Mouse (Mus musculus): ENCODE data around the gene Tacc2.

The Tacc2 gene

DNA sequence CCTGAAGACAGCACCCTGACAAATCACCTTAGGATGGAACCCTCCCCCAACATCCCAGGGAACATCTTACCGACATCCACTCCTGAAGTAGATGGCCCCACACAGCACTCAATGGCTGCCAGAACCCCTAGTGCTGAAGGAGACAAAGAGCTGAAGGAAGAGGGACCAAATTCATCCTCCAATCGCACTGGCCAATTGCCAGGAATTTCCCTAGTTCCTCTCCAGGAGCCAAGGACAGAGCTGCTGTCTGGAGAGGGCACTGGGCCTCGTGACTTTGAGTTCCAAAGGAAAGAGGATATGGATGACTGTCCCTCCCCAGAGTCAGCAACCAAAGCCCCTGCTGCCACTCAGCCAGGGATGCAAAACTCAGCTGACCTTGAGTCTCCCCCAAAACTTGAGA, 44.7 kb downstream of the Tacc2 start:
- peak; percentile 39 to 45 for DNase-seq

DNA sequence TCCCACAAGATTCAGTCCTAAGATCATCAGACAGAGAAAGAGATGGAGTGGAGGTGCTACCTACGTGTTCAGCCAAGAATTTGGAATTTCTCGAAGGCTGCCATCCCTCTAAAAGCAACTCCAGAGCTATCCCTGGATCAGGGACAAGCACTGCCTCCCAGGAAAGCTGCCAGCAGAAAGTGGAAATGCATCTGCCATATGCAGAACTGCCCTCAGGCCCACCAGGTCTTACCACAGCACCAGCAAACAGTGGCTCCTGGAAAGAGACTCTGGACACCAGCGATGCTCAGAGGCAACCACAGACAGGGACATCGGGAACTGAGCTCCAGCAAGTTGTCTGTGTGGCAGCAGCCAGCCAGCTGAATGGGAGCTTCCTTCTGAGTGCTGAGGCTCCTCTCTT, 45.1 kb downstream of the Tacc2 start:
- DNase-seq: peak; percentile 49 to 58

DNA sequence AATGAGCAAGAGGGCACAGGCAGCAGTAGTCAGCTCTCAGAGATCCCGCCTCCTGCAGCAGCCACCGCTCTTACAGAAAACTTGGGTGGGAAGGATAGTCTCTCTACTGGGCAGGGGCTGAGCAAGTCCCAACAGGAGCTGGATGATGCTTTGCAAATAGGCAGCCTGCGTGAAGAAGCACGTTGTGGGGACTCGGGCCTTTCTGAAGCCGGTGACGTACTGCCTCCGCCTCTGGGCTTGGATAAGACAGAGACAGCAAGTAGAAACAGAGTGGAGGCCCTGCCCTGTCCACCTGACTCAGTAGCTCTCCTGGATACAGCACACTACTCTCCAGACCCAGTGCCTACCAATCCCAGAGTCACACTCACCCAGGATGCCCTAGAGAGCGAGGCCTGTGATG, 47.1 kb downstream of the Tacc2 start:
- no peak for DNase-seq

DNA sequence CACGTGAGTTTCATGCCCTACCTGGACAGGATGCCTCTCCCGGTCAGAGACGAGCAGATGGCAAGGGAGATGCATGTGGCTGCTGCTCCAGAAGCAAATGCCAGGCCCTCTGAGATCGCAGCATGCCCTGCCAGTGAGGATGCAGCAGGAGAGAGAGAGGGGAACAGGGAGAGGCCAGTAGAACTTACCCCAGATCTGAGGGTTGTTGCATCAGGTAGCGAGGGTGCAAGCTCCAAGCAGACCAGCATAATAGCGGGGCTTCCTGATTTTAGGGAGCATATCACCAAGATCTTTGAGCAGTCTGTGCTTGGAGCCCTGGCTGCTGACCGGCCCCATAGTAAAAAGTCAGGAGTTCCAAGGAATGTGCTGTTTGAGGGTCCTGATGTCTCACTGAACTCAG, 48.1 kb downstream of the Tacc2 start:
- DNase-seq: peak; percentile 20 to 29

DNA sequence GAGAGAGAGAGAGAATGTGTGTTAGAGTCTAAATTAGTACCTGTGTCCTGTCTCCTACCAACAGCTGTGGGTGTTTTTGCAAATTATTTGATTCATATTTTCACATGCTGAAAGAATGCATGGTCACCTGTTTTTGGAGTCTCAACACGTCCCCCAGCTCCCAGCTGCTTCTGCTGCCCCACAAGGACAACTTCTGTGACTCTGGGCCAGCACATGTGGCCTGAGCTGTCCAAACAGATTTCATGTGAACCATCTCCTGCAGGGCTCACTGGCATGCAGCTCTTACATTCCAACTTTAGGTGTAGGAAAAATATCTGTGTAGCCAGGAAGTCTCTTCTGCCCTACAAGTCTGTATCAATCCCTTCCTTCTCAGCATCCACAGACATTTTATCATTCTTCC, 51.4 kb downstream of the Tacc2 start:
- no peak for DNase-seq

DNA sequence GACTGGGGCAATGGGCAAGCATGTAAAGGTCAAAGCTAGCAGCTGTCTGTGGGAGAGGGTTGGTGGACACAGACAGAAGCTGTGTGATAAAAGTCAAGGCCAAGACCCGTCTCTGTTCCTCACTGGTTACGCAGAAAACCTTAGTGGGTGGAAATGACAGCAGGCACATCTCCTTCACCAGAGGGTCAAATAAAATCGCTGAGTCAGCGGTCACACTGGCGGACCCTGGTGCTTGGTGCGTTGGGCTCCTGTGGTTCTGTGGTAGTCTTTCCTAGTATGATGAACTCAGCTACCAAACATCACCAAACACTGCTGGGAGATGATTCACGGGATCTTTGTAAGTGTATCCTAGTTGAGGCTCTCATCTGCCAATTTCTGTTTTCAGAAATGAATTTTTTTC, 52.8 kb downstream of the Tacc2 start:
- no peak for DNase-seq

DNA sequence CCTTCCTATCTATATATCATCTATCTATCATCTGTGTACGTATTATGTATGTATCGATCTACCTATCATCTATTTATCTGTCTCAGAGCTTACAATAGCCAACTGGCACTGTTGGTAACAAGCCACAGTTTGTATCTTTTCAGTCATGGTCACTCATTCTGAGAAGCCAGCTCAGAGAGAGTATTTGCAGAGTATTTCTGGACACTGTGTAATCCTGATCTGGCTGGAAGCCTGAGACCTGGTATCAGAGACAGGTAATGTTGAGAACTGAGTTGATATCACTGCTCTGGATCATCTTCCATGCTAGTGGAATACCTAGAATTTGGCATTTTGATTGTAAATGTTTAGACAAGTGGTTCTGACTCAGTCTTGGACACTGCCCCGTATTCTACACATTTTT, 53.7 kb downstream of the Tacc2 start:
- peak; percentile 32 to 35 for DNase-seq

DNA sequence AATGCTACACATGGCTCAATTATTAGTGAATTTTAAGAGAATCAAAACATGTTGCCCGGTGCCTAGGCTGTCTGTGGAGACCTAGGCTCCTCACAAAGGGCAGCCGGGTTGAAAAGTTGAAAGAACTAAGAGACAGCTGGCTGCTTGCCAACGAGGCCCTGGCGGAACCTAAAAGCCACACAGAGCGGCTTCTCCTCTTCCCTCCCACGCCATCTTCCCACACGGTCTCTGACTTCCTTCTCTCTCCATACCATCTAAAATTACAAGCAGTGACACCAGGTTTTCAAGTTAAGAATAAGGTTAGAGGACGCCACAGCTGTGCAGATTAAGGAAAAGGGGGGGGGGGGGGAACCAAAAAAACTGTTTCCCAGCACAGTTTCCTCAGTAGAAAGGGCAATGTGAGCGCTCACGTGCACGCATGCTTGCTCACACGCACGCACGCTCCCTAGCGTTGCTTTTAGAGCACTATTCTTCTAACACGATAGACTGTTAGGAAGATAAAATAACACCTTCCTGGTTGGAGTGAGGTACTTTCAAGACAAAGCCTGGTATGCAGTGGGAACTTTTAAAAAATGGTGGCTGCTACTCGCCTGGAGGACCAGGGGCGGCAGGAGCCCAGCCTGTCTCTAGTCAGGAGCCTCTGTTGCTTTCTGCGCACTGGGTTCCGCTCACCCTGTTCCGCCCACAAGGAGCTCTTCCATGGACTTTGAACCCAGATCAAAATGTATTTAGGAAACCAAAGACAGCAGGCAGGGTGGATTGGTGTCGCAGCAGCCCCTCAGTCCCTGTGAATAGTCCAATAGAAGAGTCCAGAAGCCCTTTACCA, 54.5 kb downstream of the Tacc2 start:
- DNase-seq: peak; percentile 42 to 47

DNA sequence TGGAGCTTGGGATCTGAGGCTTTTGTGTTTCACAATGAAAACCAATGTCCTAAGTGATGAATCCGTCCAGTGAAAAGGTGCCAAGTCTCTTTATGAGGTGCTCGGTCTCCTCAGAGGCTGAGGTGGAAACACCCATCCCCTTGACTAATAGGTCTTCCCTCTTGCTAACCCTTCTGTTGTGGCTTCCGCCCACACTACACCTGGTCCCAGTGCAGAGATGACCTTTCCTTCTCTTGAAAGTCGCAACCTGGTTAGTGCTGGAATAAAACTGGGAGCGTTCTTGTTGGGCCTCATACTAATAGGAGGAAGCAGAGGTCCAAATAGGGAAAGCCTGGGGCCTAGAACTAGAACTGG, 55.1 kb downstream of the Tacc2 start:
- no peak for DNase-seq

DNA sequence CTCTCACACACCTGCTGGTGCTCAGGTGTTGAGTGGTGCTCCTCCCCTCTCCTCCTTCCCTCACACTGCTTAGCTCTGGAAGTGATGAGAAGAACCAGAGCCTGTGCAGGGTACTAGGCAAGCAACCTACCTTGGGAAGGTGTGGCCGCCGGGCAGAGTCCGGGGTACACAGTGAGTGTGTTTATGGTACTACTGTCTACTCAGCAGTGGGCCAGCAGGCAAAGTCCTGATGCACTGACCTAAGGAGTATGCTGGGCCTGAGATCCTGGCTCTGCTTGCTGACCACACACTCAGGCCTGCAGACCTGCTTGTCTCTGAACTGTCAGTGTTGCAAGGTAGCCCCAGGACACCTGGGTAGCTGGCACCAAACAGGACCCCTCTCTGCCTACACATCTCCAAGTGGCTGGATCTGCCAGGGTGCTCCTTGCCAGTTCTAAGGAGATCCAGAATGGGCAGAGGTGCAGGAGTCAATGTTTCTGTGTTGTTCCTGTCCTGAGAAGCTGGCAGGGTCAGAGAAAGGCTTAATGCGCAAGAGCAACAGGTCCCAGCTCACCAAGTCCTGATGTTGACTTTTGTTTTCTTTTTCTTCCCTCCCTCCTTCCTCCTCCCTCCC, 57.1 kb downstream of the Tacc2 start:
- DNase-seq: no peak

DNA sequence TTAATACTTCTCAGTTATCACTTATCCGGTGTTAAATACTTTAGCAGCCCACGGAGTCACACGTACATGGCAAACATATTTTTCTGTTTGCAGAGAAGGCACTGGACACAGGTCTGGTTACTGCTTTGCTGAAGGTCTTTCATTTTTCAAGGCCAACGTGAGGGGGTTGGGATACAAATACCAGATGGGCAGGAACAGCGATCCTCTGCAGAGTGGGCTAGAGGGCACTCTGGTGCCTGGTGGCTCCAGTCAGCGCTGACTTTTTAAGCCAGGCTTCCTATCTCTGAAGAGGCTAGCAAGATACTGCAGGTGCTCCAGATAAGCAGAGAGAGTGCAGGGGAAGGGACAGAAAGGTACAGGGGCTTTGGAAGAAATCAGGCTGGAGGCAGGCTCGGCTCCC, 58.0 kb downstream of the Tacc2 start:
- DNase-seq: no peak

DNA sequence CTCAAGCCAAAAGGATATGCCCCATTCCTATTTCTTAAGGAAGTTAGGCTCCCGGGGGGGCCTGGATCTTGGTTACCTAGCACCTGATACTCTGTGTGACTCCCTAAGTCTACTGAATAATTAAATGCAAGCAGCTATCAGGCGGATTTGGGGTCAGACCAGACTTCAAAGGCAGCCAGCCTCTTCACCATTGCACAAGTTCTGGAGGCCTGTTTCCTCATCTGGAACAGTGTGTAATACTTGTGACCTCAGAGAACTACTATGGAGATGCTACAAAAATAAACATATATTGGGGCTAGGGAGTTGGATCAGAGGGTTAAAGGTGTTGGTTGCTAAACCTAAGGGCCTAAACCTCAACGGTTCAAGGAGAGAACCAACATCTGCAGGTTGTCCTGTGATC, 59.0 kb downstream of the Tacc2 start:
- no peak for DNase-seq

DNA sequence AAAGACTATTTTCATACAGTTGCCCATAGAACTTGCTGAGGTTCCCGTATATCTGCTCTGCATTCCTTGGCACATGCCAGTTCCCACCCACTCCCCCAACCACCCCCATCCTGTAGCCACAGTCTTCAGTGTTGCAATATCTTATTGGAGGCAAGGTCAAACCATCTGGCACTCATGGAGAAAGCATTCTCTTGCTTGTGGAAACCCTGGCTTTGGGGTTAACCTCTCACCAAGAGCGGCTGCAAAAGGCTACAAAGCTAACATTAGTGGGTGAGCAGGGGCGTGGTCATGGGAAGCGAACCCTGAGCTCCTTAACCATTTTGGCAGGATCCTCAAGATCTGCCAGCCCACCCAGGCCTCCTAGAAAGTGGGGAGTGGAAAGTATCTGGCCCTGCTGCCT, 59.7 kb downstream of the Tacc2 start:
- no peak for DNase-seq

DNA sequence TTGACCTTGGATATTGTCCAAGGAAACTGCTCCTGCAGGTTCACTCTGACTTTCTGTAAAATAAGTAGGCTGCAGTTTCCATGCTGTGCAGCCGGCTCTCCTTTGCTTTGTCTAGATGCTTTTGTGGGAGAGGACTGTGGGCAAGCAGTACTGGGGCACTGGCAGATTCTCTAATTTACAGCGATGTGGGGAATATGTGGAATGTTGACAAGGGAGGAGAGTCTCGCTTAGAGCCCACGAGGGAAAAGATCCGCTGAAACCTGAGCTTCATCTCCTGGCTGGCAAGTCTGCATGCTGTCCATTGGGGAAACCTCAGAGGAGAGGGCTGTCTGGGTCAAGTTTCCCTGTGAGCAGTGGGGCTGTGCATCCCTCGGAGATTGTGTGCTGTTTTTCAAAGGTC, 60.6 kb downstream of the Tacc2 start:
- DNase-seq: no peak

DNA sequence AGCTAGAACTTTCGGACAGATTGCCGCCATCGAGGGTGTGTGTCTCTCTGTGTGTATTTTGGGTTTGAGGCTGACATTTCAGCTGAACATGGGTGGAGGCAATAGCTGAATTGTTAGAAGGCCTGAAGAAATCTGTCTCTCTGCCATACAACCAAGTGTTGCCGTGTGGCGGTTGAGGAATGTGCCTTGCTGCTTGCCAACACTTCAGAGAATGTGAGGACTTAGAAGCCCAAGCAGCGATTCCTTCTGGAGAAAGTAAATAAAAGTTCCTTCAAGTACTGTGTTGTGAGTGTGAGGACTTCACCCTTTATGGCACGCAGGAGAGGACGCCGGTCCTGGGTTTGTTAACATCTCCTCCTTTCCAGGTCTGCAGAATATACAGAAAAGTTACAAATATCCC, 63.4 kb downstream of the Tacc2 start:
- no peak for DNase-seq

DNA sequence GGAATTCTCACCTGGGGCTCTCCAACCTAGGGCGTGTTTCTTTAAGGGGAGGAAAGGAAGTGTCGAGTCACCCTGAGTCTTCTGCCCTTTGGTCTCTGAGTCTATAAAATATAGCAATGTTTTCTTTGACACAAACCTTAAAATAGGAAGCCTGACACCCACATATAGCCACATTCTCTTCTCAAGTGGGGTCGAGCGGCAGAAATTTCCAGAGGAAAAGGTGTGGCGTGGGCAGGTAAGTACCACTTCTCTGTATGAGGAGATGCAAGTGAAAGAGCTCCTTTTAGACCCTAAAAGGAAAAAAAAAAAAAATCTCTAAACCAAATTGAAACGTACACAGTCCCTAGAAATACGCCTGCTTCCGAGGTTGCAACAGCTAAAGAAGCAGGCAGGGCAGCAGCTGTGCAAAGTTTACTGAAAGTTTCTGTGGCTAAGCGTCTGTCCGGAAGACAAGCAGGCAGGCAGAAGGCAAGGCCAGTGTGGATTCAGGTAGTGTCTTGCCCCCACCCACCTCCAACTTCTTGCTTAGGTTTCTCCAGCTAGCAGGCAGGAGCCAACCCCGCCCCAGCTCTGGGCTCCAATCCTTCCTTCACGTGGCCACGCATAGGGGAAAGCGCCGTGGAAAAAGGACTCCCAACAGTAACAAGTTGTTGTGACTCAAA, 68.2 kb downstream of the Tacc2 start:
- no peak for DNase-seq

DNA sequence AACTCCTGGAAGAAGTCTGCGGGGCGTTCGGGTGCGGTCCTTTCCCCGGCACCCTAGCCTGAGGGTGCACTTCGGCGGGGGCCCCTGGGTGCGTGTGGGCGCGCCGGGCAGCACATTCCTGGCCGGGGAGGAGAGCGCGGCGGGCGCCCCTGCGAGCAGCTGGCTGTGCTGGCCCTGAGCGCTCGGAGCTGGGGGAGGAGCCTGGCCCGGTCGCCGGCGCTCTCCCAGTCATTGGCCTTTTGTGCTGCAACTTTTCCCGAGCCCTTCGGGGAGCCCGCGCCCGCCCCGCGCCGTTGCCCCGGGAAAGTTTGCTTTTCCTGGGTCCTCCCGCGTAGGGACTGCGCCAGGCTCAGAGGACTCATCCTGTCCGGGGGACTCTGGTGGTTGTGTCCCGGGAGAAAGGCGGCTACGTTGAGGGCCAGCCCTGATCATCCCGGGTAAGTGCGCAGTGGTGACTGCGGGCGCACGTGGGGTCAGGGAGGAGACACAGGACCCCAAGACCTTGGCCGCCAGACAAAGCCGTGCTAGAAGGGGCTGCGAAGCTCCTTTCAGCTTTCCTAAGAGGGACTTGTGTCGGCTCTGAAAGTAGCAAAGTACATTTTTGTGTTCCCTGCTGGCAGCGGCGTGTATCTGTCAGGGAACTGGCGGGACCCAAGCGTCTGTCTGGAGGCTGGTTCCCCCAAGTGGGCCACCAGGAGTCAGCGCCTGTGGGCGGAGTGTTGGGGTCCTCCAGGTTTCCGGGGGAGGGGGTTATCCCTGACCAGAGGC, 68.9 kb downstream of the Tacc2 start:
- peak; percentile 45 to 56 for DNase-seq

DNA sequence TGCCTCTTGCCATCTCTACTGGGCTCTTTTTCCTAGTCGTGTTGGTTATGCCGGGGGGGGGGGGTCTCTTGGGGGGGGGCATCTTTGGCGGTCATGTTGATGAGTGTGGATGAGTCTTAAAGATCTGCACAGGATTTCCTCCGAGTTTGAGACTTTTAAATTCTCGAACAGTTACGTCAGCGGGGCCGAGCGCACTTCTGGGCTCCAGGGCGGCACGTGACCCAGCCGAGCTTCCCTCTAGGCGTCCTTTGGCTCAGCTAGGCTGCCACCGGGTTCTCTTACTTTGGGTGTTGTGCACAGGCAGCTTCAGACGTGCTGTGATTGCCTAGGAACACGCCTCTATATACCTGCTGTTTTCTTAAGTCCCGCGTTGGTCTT, 69.5 kb downstream of the Tacc2 start:
- peak; percentile 34 to 38 for DNase-seq

DNA sequence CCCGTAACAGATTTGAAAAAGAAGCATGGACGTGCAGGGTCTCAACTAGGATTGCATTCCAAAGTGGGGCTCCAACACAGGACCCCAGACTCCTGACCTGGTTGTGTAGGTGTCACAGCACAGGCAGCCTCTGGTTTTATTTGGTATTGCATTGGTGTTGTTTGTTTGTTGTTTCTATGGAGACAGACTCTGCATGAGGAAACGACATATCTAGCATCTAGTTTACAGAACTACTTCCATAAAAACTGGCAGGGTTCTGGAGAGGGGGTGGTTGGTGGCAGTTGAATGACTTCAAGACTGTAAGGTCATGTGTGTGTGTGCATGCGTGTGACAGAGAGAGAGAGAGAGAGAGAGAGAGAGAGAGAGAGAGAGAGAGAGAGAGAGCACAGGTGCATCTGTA, 70.8 kb downstream of the Tacc2 start:
- no peak for DNase-seq

DNA sequence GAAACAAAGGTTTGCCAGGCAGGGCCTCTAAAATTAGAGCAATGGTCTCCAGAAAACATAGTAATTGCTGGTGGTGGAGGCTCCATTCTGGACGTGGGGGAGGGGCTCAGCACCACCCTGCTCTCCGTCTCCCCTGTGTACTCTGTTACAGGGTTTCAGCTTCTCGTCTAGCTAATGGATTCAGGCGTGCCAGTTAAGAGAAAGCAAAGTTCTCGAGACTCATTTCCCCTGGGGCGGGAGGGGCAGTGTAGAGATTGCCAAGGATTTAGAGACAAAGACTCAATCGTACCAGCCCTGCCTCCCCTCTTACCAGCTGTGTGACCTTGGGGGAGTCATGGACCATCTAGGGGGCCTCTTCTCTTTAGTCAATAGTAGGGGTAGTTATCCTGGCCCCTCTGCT, 72.0 kb downstream of the Tacc2 start:
- DNase-seq: no peak

DNA sequence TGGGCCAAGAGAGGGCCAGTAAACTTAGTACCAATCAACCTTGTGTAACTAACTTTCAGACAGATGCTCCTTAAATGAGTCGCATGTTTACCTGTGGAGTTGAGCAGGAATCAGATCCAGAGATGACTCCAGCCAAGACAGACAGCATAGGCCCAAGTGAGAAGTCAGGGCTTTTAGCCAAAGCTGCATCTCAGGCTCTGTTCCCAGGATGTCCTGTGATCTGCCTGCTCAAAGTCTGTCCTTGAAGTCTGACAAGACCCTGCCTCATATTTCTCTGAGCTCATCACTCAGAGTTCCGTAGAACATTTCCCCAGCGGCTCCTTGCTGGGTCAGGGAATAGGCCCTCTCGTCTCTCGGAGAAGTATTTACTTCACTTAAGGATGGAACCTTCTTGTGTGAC, 73.4 kb downstream of the Tacc2 start:
- DNase-seq: peak; percentile 35 to 39

DNA sequence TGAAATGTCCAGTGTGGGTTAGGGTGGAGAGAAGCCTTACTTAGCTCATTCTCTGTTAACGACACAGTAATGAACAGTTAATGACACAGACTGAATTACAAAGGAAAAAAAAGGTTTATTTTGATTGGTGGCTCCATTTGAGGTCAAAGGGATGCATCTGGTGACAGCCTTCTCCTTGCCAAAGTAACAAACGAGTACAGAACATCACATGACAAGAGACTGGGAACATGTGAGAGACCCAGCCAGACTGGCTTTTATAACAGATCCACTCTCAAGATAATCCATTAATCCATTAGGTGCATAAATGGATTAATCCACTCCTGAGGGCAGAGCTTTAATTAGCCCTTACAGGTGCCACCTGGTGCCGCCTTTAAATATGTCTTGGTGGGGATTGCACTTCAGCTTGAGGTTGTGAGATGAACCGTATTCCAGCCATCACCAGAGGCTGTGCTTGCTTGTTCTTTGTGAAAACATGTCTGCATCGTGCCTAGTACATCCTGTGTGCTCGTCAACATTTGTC, 75.9 kb downstream of the Tacc2 start:
- no peak for DNase-seq

DNA sequence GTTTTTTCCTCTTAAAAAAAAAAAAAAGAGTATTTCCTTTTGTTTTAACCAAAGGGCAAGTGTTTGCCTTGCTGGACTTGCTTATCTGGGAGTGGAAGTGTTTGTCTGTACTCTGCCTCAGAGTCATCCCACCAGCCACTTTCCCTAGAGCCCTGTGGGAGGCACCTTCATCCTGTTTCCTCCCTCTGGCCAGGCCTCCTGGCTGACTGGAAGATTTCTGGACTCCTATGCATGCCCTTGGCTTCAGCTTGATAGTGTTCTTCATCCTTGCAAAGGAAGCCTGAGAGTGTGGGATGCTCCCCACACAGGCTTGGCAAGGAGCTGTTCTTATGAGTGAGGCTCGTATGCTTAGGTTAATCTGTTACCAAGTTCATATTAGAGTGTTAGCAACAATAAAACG, 77.3 kb downstream of the Tacc2 start:
- DNase-seq: no peak
